Mouse (Mus musculus): ENCODE results near the gene Slc22a12.

DNA sequence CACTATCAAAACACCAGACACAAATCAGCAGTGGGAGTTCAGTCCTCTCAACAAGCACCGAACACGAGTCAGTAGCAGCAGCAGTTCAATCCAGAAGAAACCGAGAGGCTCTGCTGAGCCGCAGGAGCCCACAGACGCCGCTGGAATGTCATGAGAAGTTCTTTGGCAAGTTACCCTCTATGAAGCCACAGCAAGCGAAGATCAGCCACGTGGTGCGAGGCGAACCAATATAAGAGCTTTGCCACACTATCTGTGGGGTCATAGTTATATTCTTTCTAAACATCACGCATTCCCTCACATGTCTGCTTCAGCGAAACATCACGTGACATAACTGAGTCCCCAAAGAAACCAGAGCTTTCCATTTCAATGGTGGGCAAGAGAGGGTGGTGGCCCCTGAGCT is 1.9 kb upstream of the Slc22a12 start:
- TF ChIP-seq EP300 (optimal IDR thresholded peaks at IDR 0.05) (no peak), CTCF (IDR thresholded peaks at IDR 0.05; ENCODE audit: low read depth) (no peak)
